Mouse (Mus musculus) layer of hippocampus, adult 18-20 months (tissue): ENCODE measurements around the gene AU022252. TPM values are rescaled to one million over a fixed set of nuclear protein-coding genes. Genes with fewer than 3 reads are reported as not detected.
"Not testable (repeated sequence)": the region's sequence is repeated elsewhere in the genome, so short reads cannot be mapped to it uniquely, and the experiment has no call there.

Source experiments
- DNase-seq, 2 experiments: peaks; one replicate each; pipeline ENCODE4 v3.0.0; 2022; ENCODE audit warnings: low spot score in 2 of 2
- long read RNA-seq: library from polyadenylated mRNA; stranded (forward); transcript quantifications from one replicate; pipeline ENCODE4 v2.0.0, GENCODE M21; 2021
- total RNA-seq, 2 experiments: library from RNA; stranded (reverse); gene quantifications; 2 replicates each; pipeline ENCODE4 v1.2.3; 2021

The AU022252 gene
- total RNA-seq = 10 to 100 TPM; 29.3 to 36.5 TPM
- long read RNA-seq, full-length matches to known transcripts = 8 of 13 reads
- long read RNA-seq, partial matches to known transcripts = 2 of 13 reads
- long read RNA-seq, other reads (novel, unspliced or antisense) = 3 of 13 reads

GRCm38 (mm10) chr4:119232410-119233255 lies at the start of gene AU022252, which contains the start of gene P3h1:
TSS of gene AU022252 (minus strand) at chr4:119232712.
TSS of gene P3h1 (plus strand) at chr4:119232915.
- peak; percentile 98 to 99 for DNase-seq

GRCm38 (mm10) chr4:119278784-119279183 lies 46.3 kb upstream of the AU022252 start:
- DNase-seq = not testable (repeated sequence)

- no peak for DNase-seq
These were observed 43.2 kb upstream of the AU022252 start for GRCm38 (mm10) chr4:119275726-119276125.

- DNase-seq = no peak
These were observed 42.7 kb upstream of the AU022252 start for GRCm38 (mm10) chr4:119275226-119275625.

- no peak for DNase-seq
These were observed 42.1 kb upstream of the AU022252 start for GRCm38 (mm10) chr4:119274627-119275026.

GRCm38 (mm10) chr4:119266606-119267005 lies 34.1 kb upstream of the AU022252 start:
- DNase-seq = no peak

- no peak for DNase-seq
These were observed 30.9 kb upstream of the AU022252 start for GRCm38 (mm10) chr4:119263459-119263858.

- DNase-seq = no peak
These were observed 30.0 kb upstream of the AU022252 start for GRCm38 (mm10) chr4:119262483-119262882.

GRCm38 (mm10) chr4:119261087-119261713 lies 28.7 kb upstream of the AU022252 start:
- DNase-seq = no peak

- DNase-seq = no peak
These were observed 27.1 kb upstream of the AU022252 start for GRCm38 (mm10) chr4:119259344-119260254.

- no peak for DNase-seq
These were observed 24.6 kb upstream of the AU022252 start for GRCm38 (mm10) chr4:119257083-119257482.

- DNase-seq = no peak
These were observed 22.8 kb upstream of the AU022252 start, which contains the start of gene Cldn19 for GRCm38 (mm10) chr4:119255351-119255750. TSS of gene Cldn19 (plus strand) at chr4:119255414.

- DNase-seq = peak in 1 of 2 experiments; percentile 53
These were observed 21.6 kb upstream of the AU022252 start for GRCm38 (mm10) chr4:119254012-119254618.

GRCm38 (mm10) chr4:119252025-119252808 lies 19.7 kb upstream of the AU022252 start:
- DNase-seq = no peak

GRCm38 (mm10) chr4:119248407-119248965 lies 16.0 kb upstream of the AU022252 start:
- DNase-seq = no peak

- peak; percentile 58 to 79 for DNase-seq
These were observed 15.1 kb upstream of the AU022252 start for GRCm38 (mm10) chr4:119247462-119248235.

GRCm38 (mm10) chr4:119246688-119247225 lies 14.2 kb upstream of the AU022252 start:
- DNase-seq = no peak

- DNase-seq = no peak
These were observed 13.4 kb upstream of the AU022252 start for GRCm38 (mm10) chr4:119245961-119246360.
